Mouse (Mus musculus) brown adipose tissue, adult 24 weeks (tissue): ENCODE data around the gene Lax1. TPM values are rescaled to one million over a fixed set of nuclear protein-coding genes. Genes with fewer than 3 reads are reported as not detected.
"Not testable (repeated sequence)": the region's sequence is repeated elsewhere in the genome, so short reads cannot be mapped to it uniquely, and the experiment has no call there.

Experiments used
- H3K27ac ChIP-seq: fragments of 200-500 bp; replicated peaks from 2 replicates; pipeline ENCODE4 v1.5.1; 2012; ENCODE audit warnings: low read depth, mild to moderate bottlenecking, low read length
- H3K4me1 ChIP-seq: fragments of 200-500 bp; 2 replicates; pipeline ENCODE4 v1.6.1; 2012; ENCODE audit warnings: low read length, mixed read lengths; ENCODE audit not compliant: control insufficient read depth, insufficient read depth, insufficient read length
- H3K4me3 ChIP-seq: fragments of 200-500 bp; 2 replicates; pipeline ENCODE4 v1.5.1; 2012; ENCODE audit warnings: low read depth, mild to moderate bottlenecking, low read length, moderate library complexity; ENCODE audit not compliant: insufficient read depth
- polyA plus RNA-seq: library from polyadenylated mRNA; stranded (reverse); fragments of >200 nt; gene quantifications from 2 replicates; pipeline ENCODE4 v1.2.4, GENCODE M21; 2012; ENCODE audit not compliant: missing spikeins, insufficient read depth, insufficient read length

Lax1 gene
- polyA plus RNA-seq, 1 experiment: not detected

DNA sequence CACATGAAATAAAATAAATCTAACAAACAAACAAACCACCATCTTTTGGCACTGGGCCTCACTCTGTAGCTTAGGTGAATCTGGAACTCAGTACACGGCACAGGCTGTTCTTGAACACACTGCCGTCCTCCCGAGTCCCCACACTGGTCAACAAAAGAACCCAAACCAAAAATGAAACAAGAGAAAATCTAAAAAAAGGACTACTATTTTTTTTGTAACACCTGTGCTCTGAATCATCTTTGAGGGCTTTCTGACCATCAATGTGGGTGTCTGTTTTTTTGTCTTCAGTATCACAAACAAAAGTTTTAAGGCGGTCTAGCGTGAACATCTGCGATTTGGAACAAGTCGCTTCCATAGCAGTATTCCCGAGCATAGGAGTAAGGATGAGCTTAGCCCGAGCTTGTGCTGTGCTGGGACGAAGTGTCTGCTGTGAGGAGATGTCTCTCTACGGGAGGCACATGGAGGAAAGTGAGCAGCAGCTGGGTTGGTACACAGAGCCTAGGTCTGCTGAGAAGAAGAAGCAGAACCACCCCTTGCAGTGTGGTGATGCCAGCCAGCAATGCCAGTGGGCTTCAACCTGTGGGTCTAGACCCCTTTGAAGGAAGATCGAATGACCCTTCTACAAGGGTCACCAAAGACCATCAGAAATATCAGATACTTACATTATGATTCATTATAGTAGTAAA lies 8.2 kb upstream of the Lax1 start:
- no peak overlapping the region for H3K27ac ChIP-seq
- peaks cover 19% of the 10 kb centered on the region for H3K4me1 ChIP-seq
- no peak overlapping the region for H3K4me3 ChIP-seq

DNA sequence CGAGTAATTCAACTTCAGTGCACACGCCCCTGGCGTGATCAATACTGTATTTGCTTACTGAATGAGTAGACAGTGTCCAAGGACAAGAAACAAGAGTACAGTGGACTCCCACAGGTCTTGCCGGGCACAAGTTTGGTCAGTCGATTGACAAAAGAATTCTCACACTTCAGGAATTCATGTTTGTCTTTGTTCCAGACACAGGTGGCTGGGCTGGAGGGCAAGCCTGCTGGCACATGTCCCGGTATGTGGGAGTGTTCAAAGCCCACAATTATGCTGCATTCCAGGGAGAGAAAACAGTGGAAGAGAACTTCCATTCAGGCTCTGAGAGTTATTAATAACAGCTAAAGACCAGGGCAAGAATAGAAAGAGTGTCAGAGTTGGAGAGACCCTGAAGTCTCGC lies 6.0 kb upstream of the Lax1 start:
- H3K27ac ChIP-seq: no peak overlapping the region
- peaks cover 19% of the 10 kb centered on the region for H3K4me1 ChIP-seq
- no peak overlapping the region for H3K4me3 ChIP-seq

DNA sequence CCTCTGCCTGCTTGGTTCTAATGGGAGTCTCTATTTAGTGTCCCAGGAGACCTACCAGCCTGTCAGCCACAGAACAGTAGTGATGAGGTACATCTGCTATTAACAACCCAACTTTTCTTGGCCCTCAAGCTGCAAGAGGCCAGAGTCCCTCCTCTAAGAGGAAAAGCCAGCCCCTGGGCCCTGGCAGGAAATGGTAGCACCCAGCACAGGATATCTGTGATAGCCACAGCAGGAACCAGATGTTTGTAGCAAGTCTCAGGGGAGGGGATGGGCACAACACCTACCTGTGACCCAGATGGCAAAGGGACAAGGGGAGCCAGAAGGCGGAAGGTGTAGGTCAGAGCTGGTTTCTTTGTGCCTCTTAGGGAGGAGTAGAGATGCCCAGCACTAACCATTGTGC lies 5.0 kb upstream of the Lax1 start:
- peaks cover 19% of the 10 kb centered on the region for H3K4me1 ChIP-seq
- H3K4me3 ChIP-seq: no peak overlapping the region
- no peak overlapping the region for H3K27ac ChIP-seq

DNA sequence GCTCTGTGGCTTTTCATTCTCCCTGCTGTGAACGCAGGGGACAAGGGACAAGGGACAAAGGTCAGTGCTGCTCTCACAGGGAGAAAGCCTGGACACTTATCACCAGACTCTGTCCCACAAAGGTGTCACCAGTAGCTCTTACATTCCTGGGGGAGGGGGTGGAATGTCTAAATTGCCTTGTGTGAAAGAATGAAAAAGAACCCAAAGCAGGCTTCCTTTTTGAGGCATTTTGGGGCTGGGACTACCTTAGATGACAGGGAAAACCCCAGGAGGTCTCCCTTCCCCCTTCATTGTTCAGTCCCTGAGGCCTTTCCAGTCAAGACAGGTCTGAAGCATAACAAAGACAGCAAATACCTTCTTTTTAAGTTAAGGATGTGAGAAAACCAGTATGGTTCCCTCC lies 4.4 kb upstream of the Lax1 start:
- Histone ChIP-seq H3K27ac (no peak overlapping the region), H3K4me1 (peaks cover 19% of the 10 kb centered on the region), H3K4me3 (no peak overlapping the region)

DNA sequence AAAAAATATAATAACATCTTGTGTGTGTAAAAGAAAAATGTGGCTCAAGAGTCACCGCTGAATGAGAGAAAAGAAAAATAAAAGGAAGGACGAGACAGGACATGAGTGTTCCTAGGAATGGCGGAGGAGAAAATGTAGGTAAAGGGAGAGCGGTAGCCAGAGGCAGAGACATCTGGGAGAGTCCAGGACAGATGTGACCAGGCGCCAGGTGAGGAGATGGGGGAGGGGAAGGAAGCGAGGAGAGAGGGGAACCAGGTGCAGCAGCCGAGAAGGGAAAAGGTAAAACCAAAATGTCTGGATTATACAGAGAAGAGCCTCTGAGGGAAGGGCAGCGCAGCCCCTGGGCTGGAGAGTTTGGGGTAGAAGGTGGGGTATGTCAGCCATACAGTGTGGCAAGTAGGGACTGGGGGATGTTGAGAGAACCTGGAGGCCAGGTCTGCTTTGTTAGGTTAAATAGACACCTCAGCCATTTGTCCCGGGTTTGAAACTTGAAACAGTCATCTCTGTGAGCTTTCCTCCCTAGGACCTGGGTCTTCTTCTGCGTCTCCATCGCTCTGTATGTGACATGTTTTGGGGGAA lies 3.7 kb upstream of the Lax1 start:
- H3K4me1 ChIP-seq: peaks cover 19% of the 10 kb centered on the region
- H3K4me3 ChIP-seq: no peak overlapping the region
- H3K27ac ChIP-seq: no peak overlapping the region

DNA sequence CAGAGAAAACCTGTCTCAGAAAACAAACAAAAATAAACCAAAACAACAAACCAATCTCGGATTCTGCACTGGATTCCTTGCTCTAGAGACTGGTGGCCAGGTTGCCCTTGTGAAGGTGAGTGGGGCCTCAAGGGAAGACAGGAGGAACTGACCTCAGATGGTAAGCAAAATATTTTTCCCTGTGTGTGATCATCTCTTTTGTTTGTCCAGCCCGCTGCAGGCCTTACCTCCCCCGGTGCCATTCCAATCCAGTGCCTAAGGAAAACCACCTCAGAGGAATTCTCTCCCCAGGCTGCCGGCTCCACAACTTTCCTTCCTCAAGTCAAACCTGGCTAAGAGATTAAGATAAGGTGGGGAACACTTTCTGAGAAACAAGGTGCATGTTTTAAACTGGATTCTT lies 2.3 kb upstream of the Lax1 start:
- no peak overlapping the region for H3K27ac ChIP-seq

DNA sequence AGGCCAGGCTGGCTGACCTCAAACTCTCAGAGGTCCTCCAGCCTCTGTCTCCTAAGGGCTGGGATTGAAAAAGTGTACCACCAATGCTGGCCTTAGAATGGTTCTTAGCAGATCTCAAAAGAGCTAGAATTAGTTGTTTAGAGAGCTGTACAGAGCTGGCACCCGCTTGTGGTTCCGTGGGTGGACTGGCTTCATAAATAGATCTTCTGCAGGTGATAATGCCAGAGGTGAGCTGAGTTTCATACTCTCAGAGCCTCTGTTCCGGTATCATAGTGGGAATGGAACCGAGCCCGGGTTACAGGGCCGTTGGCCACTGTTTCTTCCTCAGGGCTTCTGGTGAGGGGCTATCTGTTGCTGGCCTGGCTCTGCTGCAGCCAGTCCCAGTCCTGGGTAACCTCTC lies 1.1 kb upstream of the Lax1 start:
- H3K4me3 ChIP-seq: no peak overlapping the region
- peaks cover 19% of the 10 kb centered on the region for H3K4me1 ChIP-seq
- no peak overlapping the region for H3K27ac ChIP-seq

More for the DNA sequence above, 2.3 kb upstream of the Lax1 start:
- H3K4me1 ChIP-seq: peaks cover 19% of the 10 kb centered on the region
- no peak overlapping the region for H3K4me3 ChIP-seq

DNA sequence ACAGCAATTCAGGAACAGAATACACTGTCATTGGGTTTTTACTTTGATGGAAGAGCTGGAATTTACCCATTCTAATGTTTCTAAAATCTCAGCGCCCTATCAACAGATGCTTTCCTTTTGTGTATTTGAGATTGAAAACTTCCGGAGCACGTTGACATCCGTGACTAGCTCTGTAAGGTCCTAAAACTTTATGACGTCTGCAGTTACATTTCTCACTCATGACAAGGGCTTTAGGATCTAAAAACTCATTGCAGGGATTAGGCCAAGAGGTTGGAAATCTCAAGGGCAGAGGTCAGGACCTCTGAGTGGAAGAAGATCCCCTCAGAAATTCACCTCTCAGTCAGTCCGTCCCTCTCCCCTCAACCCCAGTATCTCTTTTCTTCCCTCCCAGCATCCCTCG lies 1.6 kb downstream of the Lax1 start:
- no peak overlapping the region for H3K27ac ChIP-seq
- no peak overlapping the region for H3K4me3 ChIP-seq
- peaks cover 3% of the 10 kb centered on the region; the same call in 1 of the 2 replicates for H3K4me1 ChIP-seq

DNA sequence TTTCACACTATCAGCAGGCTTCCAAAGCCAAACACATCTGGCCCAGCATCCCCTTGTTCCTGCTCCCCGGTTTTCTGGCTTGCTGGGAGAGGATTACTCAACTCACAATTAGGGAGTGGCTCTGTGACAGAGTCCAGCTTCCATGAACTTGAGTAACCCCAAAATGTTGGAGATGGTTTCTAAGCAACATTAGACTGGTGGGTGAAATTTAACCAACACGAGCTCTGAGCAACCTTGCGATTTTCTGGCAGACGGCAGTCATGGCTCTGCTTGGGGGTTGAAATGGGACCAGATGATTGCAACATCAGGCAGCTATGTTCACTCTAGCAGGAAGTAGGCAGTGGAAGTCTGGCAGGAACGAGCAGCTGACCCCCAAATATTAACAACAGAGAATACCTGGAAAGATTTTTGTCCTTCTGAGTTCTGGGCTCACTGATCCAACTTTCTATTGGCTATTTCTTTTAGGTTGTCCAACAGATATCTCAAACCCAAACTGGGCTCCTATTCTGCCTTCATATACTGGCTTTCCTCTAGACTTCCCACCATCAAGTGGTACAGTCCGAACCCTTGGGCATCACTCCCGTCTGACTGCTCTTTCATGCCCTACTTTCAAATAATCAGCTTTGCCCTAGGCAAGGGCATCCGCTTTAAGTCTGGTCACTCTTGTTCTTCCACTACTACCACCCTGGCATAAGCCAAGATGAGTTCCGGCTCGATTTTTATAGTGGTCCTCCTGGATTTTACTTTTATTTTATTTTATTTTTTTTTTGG lies 4.0 kb downstream of the Lax1 start:
- Histone ChIP-seq H3K27ac (0 out of 2 replicates have a peak overlapping the region, but pooled peaks have one; percentile 12), H3K4me3 (no peak overlapping the region), H3K4me1 (peaks cover 3% of the 10 kb centered on the region; the same call in 1 of the 2 replicates)

DNA sequence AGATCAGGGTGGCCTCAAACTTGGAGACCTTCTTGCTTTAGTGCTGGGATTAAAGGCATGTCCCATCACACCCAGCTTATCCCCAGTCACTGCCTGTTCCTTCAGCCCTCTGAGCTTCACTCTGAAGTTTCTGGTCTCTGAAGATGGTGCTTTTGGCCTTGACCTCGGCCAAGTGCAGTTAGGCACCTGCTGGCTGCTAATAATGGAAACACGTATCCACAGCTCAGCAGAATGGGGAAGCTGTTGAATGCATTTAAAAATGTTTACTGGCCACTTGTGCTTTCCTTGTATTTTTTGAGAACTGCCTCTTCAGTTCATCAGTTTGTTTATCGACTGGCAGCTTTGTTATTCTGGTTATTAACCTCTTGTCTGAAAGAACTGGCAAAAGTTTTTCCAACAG lies 18.1 kb downstream of the Lax1 start:
- no peaks in the 10 kb centered on the region for H3K4me1 ChIP-seq
- H3K27ac ChIP-seq: no peak overlapping the region
- H3K4me3 ChIP-seq: no peak overlapping the region

DNA sequence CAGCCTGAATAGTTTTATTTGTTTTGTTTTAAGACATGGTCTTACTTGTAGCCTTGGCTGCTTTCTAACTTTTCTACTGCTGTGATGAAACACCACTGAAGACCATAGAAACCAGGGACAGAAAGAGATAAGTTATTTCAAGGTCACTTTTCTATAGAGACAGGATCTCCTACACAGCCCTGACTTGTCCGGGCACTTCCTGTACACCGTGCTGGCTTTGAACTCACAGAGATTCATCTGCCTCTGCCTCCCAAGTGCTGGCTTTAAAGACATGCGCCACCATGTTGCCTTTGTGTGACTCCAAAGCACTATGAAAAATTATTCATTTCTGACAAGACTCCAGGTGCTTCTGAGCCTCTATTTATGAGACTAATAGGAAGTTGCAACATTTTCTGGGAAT lies 18.6 kb downstream of the Lax1 start:
- Histone ChIP-seq H3K27ac (no peak overlapping the region), H3K4me3 (no peak overlapping the region), H3K4me1 (no peaks in the 10 kb centered on the region)

DNA sequence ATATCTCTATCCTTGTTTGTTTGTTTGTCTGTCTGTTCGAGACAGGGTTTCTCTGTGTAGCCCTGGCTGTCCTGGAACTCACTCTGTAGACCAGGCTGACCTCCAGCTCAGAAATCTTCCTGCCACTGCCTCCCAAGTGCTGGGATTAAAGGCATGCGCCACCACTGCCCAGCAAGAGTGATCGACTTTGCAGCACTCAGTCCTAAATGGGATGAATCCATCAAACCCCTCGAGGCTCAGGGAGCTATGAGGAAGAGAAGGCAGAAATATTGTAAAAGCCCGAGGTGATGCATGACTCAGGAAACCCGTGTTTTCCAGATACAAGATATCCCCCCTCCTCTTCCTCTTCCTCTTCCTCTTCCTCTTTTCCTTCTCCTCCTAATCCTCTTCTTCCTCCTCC lies 19.1 kb downstream of the Lax1 start:
- no peak overlapping the region for H3K27ac ChIP-seq
- H3K4me1 ChIP-seq: no peaks in the 10 kb centered on the region
- H3K4me3 ChIP-seq: no peak overlapping the region

DNA sequence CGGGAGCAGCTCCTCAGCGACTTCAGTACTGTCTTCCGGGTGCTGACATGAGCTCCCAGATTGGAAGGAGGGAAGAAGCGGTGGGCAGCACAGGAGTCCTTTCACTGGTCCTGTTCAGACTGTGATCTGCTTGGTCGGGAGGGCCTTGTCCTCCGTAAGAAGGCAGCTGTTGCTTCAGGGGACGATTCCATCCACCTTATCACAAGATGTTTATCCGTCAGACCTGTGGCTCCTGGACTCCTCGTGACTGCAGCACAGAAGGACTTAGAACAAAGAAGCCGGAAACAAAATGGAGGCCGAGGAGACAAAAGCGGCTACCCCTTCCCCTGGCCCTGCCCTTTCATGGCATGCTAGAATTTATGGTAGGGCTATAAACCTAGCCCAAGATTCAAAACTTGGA lies 19.7 kb downstream of the Lax1 start:
- Histone ChIP-seq H3K4me1 (no peaks in the 10 kb centered on the region), H3K4me3 (no peak overlapping the region), H3K27ac (no peak overlapping the region)

DNA sequence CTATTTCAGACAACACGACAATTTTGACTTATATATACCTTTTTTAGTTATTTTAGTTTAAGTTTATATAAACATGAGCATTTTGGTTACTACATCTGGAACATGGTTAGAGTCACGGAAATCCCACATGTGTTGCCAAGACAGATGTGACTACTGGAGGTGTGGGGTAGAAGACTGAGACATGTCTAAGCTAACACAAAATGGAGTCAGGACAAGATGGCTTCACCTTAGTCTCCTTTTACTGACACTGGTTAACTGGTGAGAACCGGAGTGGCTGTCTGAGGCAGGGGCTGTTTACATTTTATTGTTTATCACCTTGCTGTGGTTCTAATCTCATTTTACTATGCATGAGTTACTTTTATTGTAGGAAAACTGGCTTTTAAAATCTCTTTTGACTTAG lies 21.3 kb downstream of the Lax1 start:
- no peaks in the 10 kb centered on the region for H3K4me1 ChIP-seq
- H3K27ac ChIP-seq: no peak overlapping the region
- H3K4me3 ChIP-seq: no peak overlapping the region

DNA sequence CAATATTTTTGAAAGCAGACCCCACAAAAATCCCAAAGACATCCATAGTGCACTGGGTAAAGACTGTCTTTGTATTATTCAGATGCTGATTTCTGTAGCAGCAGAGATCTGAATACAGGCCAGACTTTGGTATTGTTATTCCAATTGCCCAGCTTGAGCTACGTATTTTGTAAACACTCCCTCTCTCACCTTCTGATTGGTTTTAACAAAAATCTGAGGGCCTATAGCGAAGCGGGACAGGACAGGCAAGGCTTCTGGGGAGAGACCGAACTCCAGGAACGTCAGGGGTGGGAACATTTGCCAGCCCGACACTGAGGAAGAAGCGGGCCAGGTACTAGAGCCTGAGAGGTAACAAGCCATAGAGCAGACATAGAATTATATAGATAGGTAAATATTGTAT lies 22.2 kb downstream of the Lax1 start:
- H3K4me3 ChIP-seq: no peak overlapping the region
- no peak overlapping the region for H3K27ac ChIP-seq
- H3K4me1 ChIP-seq: no peaks in the 10 kb centered on the region

DNA sequence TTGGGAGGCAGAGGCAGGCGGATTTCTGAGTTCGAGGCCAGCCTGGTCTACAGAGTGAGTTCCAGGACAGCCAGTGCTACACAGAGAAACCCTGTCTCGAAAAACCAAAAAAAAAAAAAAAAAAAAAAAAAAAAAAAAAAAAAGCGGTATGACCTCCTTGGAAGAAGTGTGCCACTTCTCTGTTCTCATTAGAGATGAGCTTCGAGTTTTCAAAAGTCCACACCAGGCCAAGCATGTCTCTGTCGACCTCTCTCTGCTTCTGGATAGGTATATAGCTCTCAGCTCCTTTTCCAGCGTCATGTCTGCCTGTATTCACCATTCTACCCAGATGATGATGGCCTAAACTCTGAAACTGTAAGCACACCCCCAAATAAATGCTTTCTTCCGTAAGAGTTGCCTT lies 24.2 kb downstream of the Lax1 start:
- not testable (repeated sequence) for H3K4me3 ChIP-seq, H3K4me1 ChIP-seq, H3K27ac ChIP-seq
